Mouse (Mus musculus) forebrain, embryonic 16.5 days (tissue): Measurements from ENCODE around the gene Rps5. TPM values are rescaled to one million over a fixed set of nuclear protein-coding genes. Genes with fewer than 3 reads are reported as not detected.
"Not testable (repeated sequence)": the region's sequence is repeated elsewhere in the genome, so short reads cannot be mapped to it uniquely, and the experiment has no call there.

ENCODE experiments used
- ATAC-seq: fragments of 200-750 bp; cut with Nextera tagmentation; 2 replicates; pipeline ENCODE4 v1.8.0; 2017; ENCODE audit warnings: mild to moderate bottlenecking, moderate library complexity
- H3K27ac ChIP-seq: fragments of 300-500 bp; sonication (generic); 2 replicates; pipeline ENCODE4 v1.5.1; 2014; ENCODE audit warnings: low read length, control low read depth
- H3K27me3 ChIP-seq: fragments of 300-500 bp; sonication (generic); replicated peaks from 2 replicates; pipeline ENCODE4 v1.6.1; 2014; ENCODE audit warnings: low read length; ENCODE audit not compliant: control insufficient read depth, insufficient read depth
- H3K36me3 ChIP-seq: fragments of 300-500 bp; sonication (generic); 2 replicates; pipeline ENCODE4 v1.6.1; 2014; ENCODE audit not compliant: control insufficient read depth, insufficient read depth
- H3K4me1 ChIP-seq: fragments of 300-500 bp; sonication (generic); replicated peaks from 2 replicates; pipeline ENCODE4 v1.6.1; 2014; ENCODE audit warnings: low read length; ENCODE audit not compliant: control insufficient read depth, insufficient read depth
- H3K4me2 ChIP-seq: fragments of 300-500 bp; sonication (generic); 2 replicates; pipeline ENCODE4 v1.6.1; 2014; ENCODE audit warnings: mild to moderate bottlenecking, low read length, control low read depth
- H3K4me3 ChIP-seq: fragments of 300-500 bp; sonication (generic); replicated peaks from 2 replicates; pipeline ENCODE4 v1.5.1; 2014; ENCODE audit warnings: mild to moderate bottlenecking, low read length, control low read depth
- H3K9ac ChIP-seq: fragments of 300-500 bp; sonication (generic); replicated peaks from 2 replicates; pipeline ENCODE4 v1.6.1; 2014; ENCODE audit warnings: low read depth, low read length, control low read depth
- H3K9me3 ChIP-seq: fragments of 300-500 bp; sonication (generic); 2 replicates; pipeline ENCODE4 v1.6.1; 2016; ENCODE audit warnings: low read length; ENCODE audit not compliant: control insufficient read depth
- WGBS: fragments of 180-500 bp; shearing (Covaris S2); extraction: QIAGEN DNeasy Blood & Tissue Kit; methylation state at CpG from one replicate; pipeline ENCODE4 v1.1.7; 2014; 5-methylcytosine and 5-hydroxymethylcytosine counted together
- polyA plus RNA-seq: library from polyadenylated mRNA; unstranded; fragments of >200 nt; fragmentation: Nextera tagmentation; extraction: Ambion mirVana; gene quantifications from 2 replicates; pipeline ENCODE4 v1.2.1, GENCODE M21; 2015

The Rps5 gene
- polyA plus RNA-seq, 1 experiment from 2014 or later = 660 TPM

DNA sequence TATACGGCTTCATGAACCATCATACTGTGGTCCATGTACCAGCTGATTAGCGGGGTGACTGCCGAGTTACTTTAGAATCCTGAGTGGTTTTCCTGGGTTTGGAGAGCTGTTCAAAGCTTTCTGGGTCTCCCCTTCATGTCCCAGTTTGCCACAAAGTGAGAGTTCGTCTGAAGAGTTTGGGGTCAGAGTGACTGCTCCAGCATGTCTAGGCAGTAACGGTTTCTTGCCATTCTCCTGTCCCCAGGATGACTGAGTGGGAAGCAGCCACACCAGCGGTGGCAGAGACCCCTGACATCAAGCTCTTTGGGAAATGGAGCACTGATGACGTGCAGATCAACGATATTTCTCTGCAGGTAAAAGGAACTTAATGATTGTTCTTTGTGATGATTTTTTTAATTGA, 639 bp downstream of the Rps5 start:
- Histone ChIP-seq H3K4me3 (peak overlapping the region; percentile 81), H3K9ac (peak overlapping the region; percentile 76), H3K36me3 (peaks cover 28% of the 10 kb centered on the region), H3K27me3 (peaks cover 12% of the 10 kb centered on the region), H3K27ac (no peak overlapping the region), H3K4me2 (peak overlapping the region; percentile 97), H3K4me1 (peaks cover 15% of the 10 kb centered on the region), H3K9me3 (no peaks in the 10 kb centered on the region)
- WGBS = 4% methylated on average over 8 of the region's 8 CpGs
- ATAC-seq = no peak

DNA sequence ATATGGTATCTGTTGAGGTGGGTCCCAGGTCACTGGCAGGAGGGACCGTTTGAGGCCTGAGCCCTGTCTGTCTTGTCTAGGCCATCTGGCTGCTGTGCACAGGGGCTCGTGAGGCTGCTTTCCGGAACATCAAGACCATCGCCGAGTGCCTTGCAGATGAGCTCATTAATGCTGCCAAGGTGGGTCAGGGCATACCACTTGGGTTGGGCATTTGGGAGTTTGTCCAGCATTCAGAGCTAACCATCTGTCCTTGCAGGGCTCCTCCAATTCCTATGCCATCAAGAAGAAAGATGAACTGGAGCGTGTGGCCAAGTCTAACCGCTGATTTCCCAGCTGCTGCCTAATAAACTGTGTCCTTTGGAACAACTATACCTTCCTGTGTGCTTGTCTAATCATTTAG, 4.2 kb downstream of the Rps5 start:
- Histone ChIP-seq H3K4me3 (no peak overlapping the region), H3K36me3 (peaks cover 28% of the 10 kb centered on the region), H3K4me1 (peaks cover 18% of the 10 kb centered on the region), H3K9ac (no peak overlapping the region), H3K4me2 (no peak overlapping the region), H3K27me3 (peaks cover 15% of the 10 kb centered on the region), H3K27ac (no peak overlapping the region), H3K9me3 (no peaks in the 10 kb centered on the region)
- ATAC-seq = no peak
- 86% methylated on average over 7 of the region's 7 CpGs for WGBS

DNA sequence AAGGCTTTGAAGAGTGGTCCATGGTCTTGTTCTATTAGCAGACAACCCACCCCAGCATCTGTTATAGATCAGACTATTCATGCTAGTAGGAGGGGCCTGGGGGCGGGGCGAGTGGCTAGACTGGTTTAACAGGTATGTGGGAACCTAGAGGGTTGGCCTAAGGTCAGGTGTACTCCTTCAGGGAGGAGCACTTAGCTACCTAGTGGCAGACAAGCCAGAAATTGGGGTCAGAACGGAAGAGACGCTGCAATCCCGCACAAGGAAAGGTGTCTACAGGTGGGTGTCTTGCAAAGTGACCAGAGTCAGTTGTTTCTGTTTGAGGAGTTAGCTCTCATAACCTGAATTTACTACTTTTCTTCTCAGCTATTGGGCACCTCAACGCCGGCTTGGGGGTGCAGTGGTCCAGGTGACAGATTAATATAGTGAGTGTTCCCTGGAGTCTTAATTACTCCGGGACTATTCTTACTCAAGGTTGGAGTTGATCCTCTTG, 5.1 kb downstream of the Rps5 start, which contains the start of gene Rnf225:
Gene Rnf225 (plus strand): TSS at position 226 of the 490 bp plus-strand sequence.
- WGBS = 25% methylated on average over 8 of the region's 8 CpGs
- Histone ChIP-seq H3K27ac (no peak within 1 kb of the TSS), H3K9me3 (no peaks in the 10 kb centered on the region), H3K4me1 (peaks cover 17% of the 10 kb centered on the region), H3K27me3 (peaks cover 15% of the 10 kb centered on the region), H3K9ac (peak within 1 kb of the TSS; percentile 40), H3K4me3 (peak within 1 kb of the TSS; percentile 22), H3K4me2 (peak within 1 kb of the TSS; percentile 37), H3K36me3 (peaks cover 28% of the 10 kb centered on the region)
- no peak for ATAC-seq

DNA sequence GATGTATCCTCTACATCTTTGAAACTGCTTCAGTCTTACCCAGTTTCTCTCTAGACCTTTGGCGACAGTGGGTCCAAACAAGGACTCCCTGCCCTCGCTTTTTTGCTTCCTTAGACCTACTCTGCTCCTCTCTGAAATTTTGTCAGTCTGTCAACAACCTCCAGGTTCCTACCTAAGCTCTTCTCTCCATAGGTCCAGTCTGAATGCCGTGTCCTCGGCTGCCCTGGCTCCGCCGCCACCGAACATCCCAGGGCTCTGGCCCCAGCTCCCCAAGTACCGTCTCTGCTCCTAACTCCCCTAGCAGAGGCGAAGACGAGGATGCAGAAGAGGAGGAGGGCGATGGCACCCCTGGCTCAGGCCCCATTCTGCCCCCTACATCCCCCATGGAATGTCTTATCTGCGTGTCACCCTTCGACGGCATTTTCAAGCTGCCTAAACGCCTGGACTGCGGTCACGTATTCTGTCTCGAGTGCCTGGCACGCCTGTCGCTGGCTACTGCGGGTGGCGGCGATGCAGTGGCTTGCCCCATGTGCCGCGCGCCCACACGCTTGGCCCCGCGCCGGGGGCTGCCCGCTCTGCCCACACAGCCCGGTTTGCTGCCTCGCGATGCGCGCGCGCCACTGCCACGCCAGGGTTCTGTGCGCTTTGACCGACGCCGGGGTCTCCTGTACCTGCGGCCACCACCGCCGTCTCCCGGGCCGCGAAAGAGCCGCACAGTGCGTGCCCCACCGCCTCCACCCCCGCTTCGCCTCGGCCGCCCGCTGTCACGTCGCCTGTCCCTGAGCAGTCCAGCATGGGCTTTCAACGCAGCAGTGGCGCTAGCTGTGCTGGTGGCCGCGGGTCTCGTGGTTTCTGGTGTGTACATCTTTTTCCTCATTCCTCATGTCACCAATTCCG, 5.9 kb downstream of the Rps5 start:
- WGBS = 5% methylated on average over 64 of the region's 65 CpGs
- Histone ChIP-seq H3K27me3 (peaks cover 15% of the 10 kb centered on the region), H3K9me3 (no peaks in the 10 kb centered on the region), H3K4me2 (peak overlapping the region; percentile 37), H3K36me3 (peaks cover 28% of the 10 kb centered on the region), H3K9ac (peak overlapping the region; percentile 40), H3K4me1 (peaks cover 14% of the 10 kb centered on the region), H3K27ac (no peak overlapping the region), H3K4me3 (peak overlapping the region; percentile 22)
- ATAC-seq = peak; percentile 53

GRCm38 (mm10) chr7:12933615-12934140, 11.6 kb downstream of the Rps5 start:
- no peak overlapping the region for H3K4me3 ChIP-seq
- ATAC-seq = no peak
- H3K9ac ChIP-seq = no peak overlapping the region
- 68% methylated on average over 4 of the region's 4 CpGs for WGBS
- no peaks in the 10 kb centered on the region for H3K27me3 ChIP-seq
- no peaks in the 10 kb centered on the region for H3K9me3 ChIP-seq
- no peak overlapping the region for H3K27ac ChIP-seq
- no peak overlapping the region for H3K4me2 ChIP-seq
- H3K36me3 ChIP-seq = no peaks in the 10 kb centered on the region
- no peaks in the 10 kb centered on the region for H3K4me1 ChIP-seq

GRCm38 (mm10) chr7:12934808-12935207, 12.7 kb downstream of the Rps5 start:
- no peak overlapping the region for H3K4me3 ChIP-seq
- WGBS = 72% methylated on average over 3 of the region's 3 CpGs
- ATAC-seq = no peak
- no peaks in the 10 kb centered on the region for H3K27me3 ChIP-seq
- H3K9me3 ChIP-seq = no peaks in the 10 kb centered on the region
- no peaks in the 10 kb centered on the region for H3K4me1 ChIP-seq
- no peak overlapping the region for H3K4me2 ChIP-seq
- H3K27ac ChIP-seq = no peak overlapping the region
- no peak overlapping the region for H3K9ac ChIP-seq
- no peaks in the 10 kb centered on the region for H3K36me3 ChIP-seq

- H3K4me3 ChIP-seq, ATAC-seq: not testable (repeated sequence)
- 83% methylated on average over 3 of the region's 4 CpGs for WGBS
Measured at GRCm38 (mm10) chr7:12937254-12937803, 15.2 kb downstream of the Rps5 start.

DNA sequence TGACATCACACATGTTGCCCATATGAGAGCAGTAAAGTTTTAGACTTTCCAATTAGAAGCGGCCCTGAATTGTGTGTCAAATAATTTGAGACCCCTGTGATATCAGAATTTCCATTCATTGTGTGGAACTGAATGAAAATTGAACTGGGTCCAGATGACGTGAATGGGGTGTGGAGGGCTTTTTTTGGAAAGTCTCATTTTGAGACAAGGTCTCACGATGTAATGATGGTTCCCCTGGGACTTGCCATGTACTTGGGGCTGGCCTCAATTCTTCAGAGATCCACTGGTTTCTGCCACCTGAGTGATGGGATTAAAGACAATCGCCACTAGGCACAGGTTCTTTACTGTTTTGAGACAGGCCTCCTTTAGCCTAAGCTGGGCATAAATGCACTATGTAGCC, 18.5 kb downstream of the Rps5 start:
- no peaks in the 10 kb centered on the region for H3K9me3 ChIP-seq
- ATAC-seq = no peak
- no peaks in the 10 kb centered on the region for H3K27me3 ChIP-seq
- no peaks in the 10 kb centered on the region for H3K36me3 ChIP-seq
- no peak overlapping the region for H3K27ac ChIP-seq
- H3K4me2 ChIP-seq = no peak overlapping the region
- WGBS = 80% methylated on average over 4 of the region's 4 CpGs
- no peak overlapping the region for H3K4me3 ChIP-seq
- H3K4me1 ChIP-seq = no peaks in the 10 kb centered on the region
- no peak overlapping the region for H3K9ac ChIP-seq

More at GRCm38 (mm10) chr7:12937254-12937803, 15.2 kb downstream of the Rps5 start:
- not testable (repeated sequence) for H3K27me3 ChIP-seq, H3K9me3 ChIP-seq, H3K36me3 ChIP-seq, H3K4me1 ChIP-seq, H3K4me2 ChIP-seq, H3K9ac ChIP-seq, H3K27ac ChIP-seq

DNA sequence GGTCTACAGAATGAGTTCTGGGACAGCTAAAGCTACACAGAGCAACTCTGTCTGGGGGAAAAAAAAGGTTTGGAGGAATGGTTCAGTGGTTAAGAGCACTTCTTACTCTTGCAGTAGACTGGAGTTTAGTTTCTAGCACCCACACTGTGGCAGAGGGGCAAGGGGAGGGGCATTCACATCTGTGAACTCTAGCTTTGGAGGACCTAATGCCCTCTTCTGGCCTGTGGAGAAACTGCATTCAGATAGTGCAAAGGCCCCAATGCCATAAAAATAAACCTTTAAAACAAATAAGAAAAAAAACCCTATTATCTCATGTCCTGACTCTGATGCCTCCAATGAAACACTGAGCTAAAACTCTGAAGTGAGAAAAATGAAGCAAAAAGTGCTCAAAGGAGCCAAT, 21.4 kb downstream of the Rps5 start:
- no peaks in the 10 kb centered on the region for H3K36me3 ChIP-seq
- no peak overlapping the region for H3K27ac ChIP-seq

More for the DNA sequence above, 21.4 kb downstream of the Rps5 start:
- no peak for ATAC-seq
- Histone ChIP-seq H3K4me3 (no peak overlapping the region), H3K4me2 (no peak overlapping the region), H3K9me3 (no peaks in the 10 kb centered on the region), H3K9ac (no peak overlapping the region), H3K4me1 (no peaks in the 10 kb centered on the region), H3K27me3 (no peaks in the 10 kb centered on the region)
